Mouse (Mus musculus): ENCODE data around the gene Ahsg. TPM values are rescaled to one million over a fixed set of nuclear protein-coding genes. Genes with fewer than 3 reads are reported as not detected.

Gene Ahsg
- polyA plus RNA-seq, 1 experiment from 2014 or later = not detected

DNA sequence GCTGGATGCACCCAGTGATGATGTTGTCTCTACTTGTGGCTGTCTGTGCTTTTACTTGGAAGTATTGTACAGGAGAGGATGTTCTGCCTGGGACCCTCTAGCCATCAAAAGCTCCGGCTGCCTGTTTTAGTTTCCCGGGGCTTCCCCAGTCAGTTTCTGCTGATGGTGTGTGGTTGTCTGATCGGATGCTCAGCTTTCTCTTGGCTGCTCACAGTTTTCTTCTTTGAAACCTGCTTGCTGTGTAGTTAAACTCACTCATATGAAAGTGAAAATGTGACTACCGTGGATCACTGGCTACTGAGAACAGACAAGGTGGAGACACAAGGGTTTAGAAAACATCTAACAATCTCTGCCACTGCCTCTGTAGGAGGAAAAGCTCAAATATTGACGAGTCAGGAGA is 7.6 kb upstream of the Ahsg start:
- H3K4me3 ChIP-seq (replicated peaks; ENCODE audit: low read length) = no peak overlapping the region
- no peak for DNase-seq (ENCODE audit: low spot score)
- no peak overlapping the region for H3K27ac ChIP-seq
- H3K4me1 ChIP-seq (replicated peaks; ENCODE audit: control insufficient read depth, insufficient read depth, low read length) = no peaks in the 10 kb centered on the region
- H3K9ac ChIP-seq = no peak overlapping the region
- WGBS = 90% methylated on average over 5 of the region's 5 CpGs
- H3K4me2 ChIP-seq (replicated peaks) = no peak overlapping the region
- H3K36me3 ChIP-seq (replicated peaks; ENCODE audit: control insufficient read depth, insufficient read depth) = no peaks in the 10 kb centered on the region
- H3K9me3 ChIP-seq (ENCODE audit: control insufficient read depth, low read length) = no peaks in the 10 kb centered on the region
- no peak for ATAC-seq (ENCODE audit: low FRiP score)
- H3K27me3 ChIP-seq (ENCODE audit: control insufficient read depth, insufficient read depth, low read length) = no peaks in the 10 kb centered on the region

DNA sequence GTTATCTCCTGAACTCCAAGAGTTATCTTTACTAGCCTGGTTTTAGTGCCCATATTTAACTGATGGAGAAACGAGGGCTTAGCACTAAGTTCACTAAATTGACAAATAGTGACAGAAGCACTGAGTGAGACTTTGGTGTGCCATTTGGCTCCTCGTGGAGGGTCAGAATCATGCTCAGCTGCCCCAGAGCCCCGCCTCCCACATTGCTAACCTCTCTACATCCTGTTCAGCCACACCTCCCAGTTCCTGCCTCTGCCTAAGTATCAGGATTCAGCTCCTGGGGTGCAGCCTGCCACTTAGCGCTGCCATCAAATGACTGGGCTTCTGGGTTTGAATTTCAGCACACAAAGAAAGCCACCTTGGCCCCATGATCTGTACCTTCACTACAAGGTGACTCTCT is 5.7 kb upstream of the Ahsg start:
- H3K27me3 ChIP-seq (ENCODE audit: control insufficient read depth, insufficient read depth, low read length) = no peaks in the 10 kb centered on the region
- DNase-seq (ENCODE audit: low spot score) = no peak
- no peak overlapping the region for H3K9ac ChIP-seq
- no peak overlapping the region for H3K4me3 ChIP-seq (replicated peaks; ENCODE audit: low read length)
- no peaks in the 10 kb centered on the region for H3K4me1 ChIP-seq (replicated peaks; ENCODE audit: control insufficient read depth, insufficient read depth, low read length)
- ATAC-seq (ENCODE audit: low FRiP score) = no peak
- H3K9me3 ChIP-seq (ENCODE audit: control insufficient read depth, low read length) = no peaks in the 10 kb centered on the region
- H3K27ac ChIP-seq = no peak overlapping the region
- no peaks in the 10 kb centered on the region for H3K36me3 ChIP-seq (replicated peaks; ENCODE audit: control insufficient read depth, insufficient read depth)
- WGBS = 56% methylated on average over 4 of the region's 4 CpGs
- H3K4me2 ChIP-seq (replicated peaks) = no peak overlapping the region

DNA sequence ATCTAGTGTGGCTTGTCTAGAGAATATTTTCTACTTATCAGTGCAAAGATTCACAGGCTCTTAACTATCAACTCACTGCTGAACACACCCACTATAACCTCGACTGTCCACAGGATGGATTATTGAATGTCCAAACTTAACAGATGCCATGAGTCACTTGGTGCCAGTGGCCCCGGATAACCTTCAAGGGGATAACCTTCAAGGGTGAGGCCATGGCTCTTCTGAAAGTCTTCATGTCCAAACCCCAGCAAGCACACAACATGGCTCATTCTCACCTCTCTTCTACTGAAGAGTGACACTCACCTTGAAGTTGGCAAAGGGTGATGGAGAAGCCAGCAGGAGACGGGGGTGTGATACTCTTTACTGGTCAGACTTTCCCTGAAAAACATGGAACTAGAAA is 4.4 kb upstream of the Ahsg start:
- no peaks in the 10 kb centered on the region for H3K9me3 ChIP-seq (ENCODE audit: control insufficient read depth, low read length)

DNA sequence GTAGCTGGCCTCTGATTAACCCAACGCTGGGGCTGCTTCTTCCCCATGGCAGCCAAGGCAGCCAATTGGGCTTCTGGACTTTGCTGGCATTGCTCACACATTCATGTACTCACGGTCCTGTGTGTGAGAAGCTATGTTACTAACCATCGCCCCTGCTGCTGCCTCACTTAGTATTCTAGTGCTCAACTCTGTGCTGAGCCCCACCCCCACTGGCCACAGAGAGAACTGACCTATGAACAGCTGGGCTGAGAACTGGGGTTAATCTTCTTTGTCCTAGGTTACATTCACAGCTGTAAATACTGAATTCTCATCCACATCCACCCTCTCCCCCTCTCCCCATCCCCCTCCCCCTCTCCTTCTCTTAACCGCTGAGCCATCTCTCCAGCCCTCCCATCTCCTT is 2.2 kb upstream of the Ahsg start:
- no peak for ATAC-seq (ENCODE audit: low FRiP score)
- Histone ChIP-seq H3K9ac (no peak overlapping the region), H3K4me2 (replicated peaks) (no peak overlapping the region), H3K4me1 (replicated peaks; ENCODE audit: control insufficient read depth, insufficient read depth, low read length) (no peaks in the 10 kb centered on the region), H3K27me3 (ENCODE audit: control insufficient read depth, insufficient read depth, low read length) (no peaks in the 10 kb centered on the region), H3K27ac (no peak overlapping the region), H3K4me3 (replicated peaks; ENCODE audit: low read length) (no peak overlapping the region), H3K9me3 (ENCODE audit: control insufficient read depth, low read length) (no peaks in the 10 kb centered on the region), H3K36me3 (replicated peaks; ENCODE audit: control insufficient read depth, insufficient read depth) (no peaks in the 10 kb centered on the region)
- 46% methylated on average over 4 of the region's 4 CpGs for WGBS
- DNase-seq (ENCODE audit: low spot score) = no peak

More for the DNA sequence above, 4.4 kb upstream of the Ahsg start:
- WGBS = 84% methylated on average over 3 of the region's 3 CpGs
- H3K36me3 ChIP-seq (replicated peaks; ENCODE audit: control insufficient read depth, insufficient read depth) = no peaks in the 10 kb centered on the region
- ATAC-seq (ENCODE audit: low FRiP score) (no peak), DNase-seq (ENCODE audit: low spot score) (no peak)
- H3K4me3 ChIP-seq (replicated peaks; ENCODE audit: low read length) = no peak overlapping the region
- H3K27ac ChIP-seq = no peak overlapping the region
- no peaks in the 10 kb centered on the region for H3K4me1 ChIP-seq (replicated peaks; ENCODE audit: control insufficient read depth, insufficient read depth, low read length)
- no peaks in the 10 kb centered on the region for H3K27me3 ChIP-seq (ENCODE audit: control insufficient read depth, insufficient read depth, low read length)
- no peak overlapping the region for H3K9ac ChIP-seq
- no peak overlapping the region for H3K4me2 ChIP-seq (replicated peaks)

DNA sequence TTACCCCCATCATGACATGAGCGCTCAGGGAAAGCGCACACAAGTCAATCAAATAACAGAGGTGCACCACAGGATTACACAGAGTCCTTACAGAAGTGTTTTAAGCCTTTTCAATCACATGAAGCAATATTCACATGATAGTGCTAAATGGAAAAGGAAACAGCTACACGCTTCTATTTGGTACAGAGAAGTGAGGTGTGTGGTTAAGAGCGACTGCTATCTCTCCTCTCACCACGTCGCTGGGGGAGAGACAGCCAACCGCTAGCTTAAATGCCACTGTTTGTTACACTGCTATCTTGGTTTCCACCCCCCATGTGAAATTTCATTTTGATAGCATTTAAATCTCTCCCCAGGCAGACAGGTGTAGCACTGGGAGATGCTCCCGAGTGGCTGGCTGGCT is 1.4 kb upstream of the Ahsg start:
- Histone ChIP-seq H3K4me2 (replicated peaks) (no peak overlapping the region), H3K9me3 (ENCODE audit: control insufficient read depth, low read length) (no peaks in the 10 kb centered on the region), H3K4me3 (replicated peaks; ENCODE audit: low read length) (no peak overlapping the region), H3K36me3 (replicated peaks; ENCODE audit: control insufficient read depth, insufficient read depth) (no peaks in the 10 kb centered on the region), H3K27me3 (ENCODE audit: control insufficient read depth, insufficient read depth, low read length) (no peaks in the 10 kb centered on the region), H3K4me1 (replicated peaks; ENCODE audit: control insufficient read depth, insufficient read depth, low read length) (no peaks in the 10 kb centered on the region), H3K9ac (no peak overlapping the region), H3K27ac (no peak overlapping the region)
- DNase-seq (ENCODE audit: low spot score) (no peak), ATAC-seq (ENCODE audit: low FRiP score) (no peak)
- 94% methylated on average over 8 of the region's 8 CpGs for WGBS

DNA sequence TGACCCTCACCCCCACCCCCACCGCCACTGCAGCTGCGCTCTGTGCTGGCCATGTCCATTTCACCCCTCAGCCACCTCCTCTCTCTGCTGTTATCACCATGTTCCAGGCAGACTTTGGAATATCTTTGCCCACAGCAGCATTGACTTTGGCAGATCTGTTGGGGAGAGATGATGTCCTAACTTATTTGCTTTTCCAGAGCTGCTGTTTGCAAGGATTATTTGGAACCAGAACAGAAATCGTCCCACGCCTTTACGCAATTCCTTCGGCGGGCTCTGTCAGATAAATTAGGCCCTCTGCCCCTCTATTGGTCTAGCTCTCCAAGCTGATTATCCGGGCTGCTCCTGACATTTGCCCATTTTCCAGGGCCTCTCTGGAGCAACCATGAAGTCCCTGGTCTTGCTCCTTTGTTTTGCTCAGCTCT is 667 bp downstream of the Ahsg start:
- ATAC-seq (ENCODE audit: low FRiP score) (no peak), DNase-seq (ENCODE audit: low spot score) (no peak)
- WGBS = 95% methylated on average over 8 of the region's 8 CpGs
- H3K4me1 ChIP-seq (replicated peaks; ENCODE audit: control insufficient read depth, insufficient read depth, low read length) = no peaks in the 10 kb centered on the region
- H3K36me3 ChIP-seq (replicated peaks; ENCODE audit: control insufficient read depth, insufficient read depth) = no peaks in the 10 kb centered on the region
- H3K9me3 ChIP-seq (ENCODE audit: control insufficient read depth, low read length) = no peaks in the 10 kb centered on the region
- H3K4me2 ChIP-seq (replicated peaks) = no peak overlapping the region
- no peak overlapping the region for H3K27ac ChIP-seq
- H3K9ac ChIP-seq = no peak overlapping the region
- no peaks in the 10 kb centered on the region for H3K27me3 ChIP-seq (ENCODE audit: control insufficient read depth, insufficient read depth, low read length)
- H3K4me3 ChIP-seq (replicated peaks; ENCODE audit: low read length) = no peak overlapping the region

DNA sequence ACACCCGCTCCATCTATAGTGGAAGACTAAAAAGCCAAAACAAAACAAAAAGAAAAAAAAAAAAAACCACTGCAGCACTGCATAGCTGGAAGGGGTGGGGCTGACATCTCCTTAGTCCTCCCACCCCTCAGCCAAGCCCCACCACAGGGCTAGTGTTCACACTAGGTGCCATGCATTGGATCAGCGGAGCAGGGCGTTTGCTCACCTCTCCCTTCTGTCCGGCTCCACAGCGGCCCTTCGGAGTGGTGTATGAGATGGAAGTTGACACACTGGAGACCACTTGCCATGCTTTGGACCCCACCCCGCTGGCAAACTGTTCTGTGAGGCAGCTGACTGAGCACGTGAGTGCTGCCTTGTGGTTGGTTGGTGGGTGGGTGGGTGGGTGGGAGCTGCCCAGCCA is 3.0 kb downstream of the Ahsg start:
- WGBS = 66% methylated on average over 8 of the region's 8 CpGs

DNA sequence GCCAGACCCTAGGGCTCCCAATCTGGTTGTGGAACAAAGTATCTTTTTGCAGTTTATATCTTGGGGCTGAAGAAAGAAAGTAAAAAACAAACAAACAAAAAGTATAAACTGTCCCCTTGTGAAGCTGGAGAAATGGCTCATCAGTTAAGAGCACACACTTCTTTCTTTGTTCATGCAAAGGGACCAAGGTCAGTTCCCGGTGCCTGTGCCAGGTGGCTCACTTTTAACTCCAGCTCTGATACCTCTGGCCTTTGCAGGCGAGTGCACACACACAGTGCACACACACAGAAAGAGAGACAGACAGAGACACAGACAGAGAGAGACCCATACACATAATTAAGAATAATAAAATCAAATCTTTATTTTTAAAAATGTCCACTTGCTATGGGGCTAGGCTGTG is 5.5 kb downstream of the Ahsg start:
- 73% methylated on average over 2 of the region's 2 CpGs for WGBS
- Histone ChIP-seq H3K36me3 (replicated peaks; ENCODE audit: control insufficient read depth, insufficient read depth) (no peaks in the 10 kb centered on the region), H3K4me2 (replicated peaks) (no peak overlapping the region), H3K9ac (no peak overlapping the region), H3K4me3 (replicated peaks; ENCODE audit: low read length) (no peak overlapping the region), H3K9me3 (ENCODE audit: control insufficient read depth, low read length) (no peaks in the 10 kb centered on the region), H3K4me1 (replicated peaks; ENCODE audit: control insufficient read depth, insufficient read depth, low read length) (no peaks in the 10 kb centered on the region), H3K27me3 (ENCODE audit: control insufficient read depth, insufficient read depth, low read length) (no peaks in the 10 kb centered on the region), H3K27ac (no peak overlapping the region)
- no peak for DNase-seq (ENCODE audit: low spot score)
- ATAC-seq (ENCODE audit: low FRiP score) = no peak

More for the DNA sequence above, 3.0 kb downstream of the Ahsg start:
- Histone ChIP-seq H3K4me2 (replicated peaks) (no peak overlapping the region), H3K9me3 (ENCODE audit: control insufficient read depth, low read length) (no peaks in the 10 kb centered on the region), H3K27me3 (ENCODE audit: control insufficient read depth, insufficient read depth, low read length) (no peaks in the 10 kb centered on the region), H3K4me3 (replicated peaks; ENCODE audit: low read length) (no peak overlapping the region), H3K27ac (no peak overlapping the region), H3K36me3 (replicated peaks; ENCODE audit: control insufficient read depth, insufficient read depth) (no peaks in the 10 kb centered on the region), H3K4me1 (replicated peaks; ENCODE audit: control insufficient read depth, insufficient read depth, low read length) (no peaks in the 10 kb centered on the region), H3K9ac (no peak overlapping the region)
- ATAC-seq (ENCODE audit: low FRiP score) = no peak
- no peak for DNase-seq (ENCODE audit: low spot score)

DNA sequence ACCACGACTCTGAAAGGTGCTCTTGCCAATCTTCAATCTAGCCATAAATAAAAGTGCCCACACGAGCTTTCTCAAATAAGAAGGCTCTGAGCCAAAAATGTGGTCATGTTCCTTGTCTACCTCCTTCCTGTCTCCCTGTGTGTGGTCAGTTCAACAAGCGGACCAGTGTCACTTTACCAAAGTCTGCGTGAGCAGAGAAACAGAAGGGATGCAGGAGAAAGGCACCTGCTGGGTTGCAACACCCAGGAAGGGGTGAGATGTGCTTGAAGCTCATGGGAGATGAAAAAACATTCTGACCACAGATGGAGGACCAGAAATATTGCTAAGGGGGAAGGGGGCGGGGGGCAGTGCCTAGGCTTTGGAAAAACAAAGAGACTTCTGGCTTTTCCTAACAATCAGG is 8.3 kb downstream of the Ahsg start:
- Histone ChIP-seq H3K27me3 (ENCODE audit: control insufficient read depth, insufficient read depth, low read length) (no peaks in the 10 kb centered on the region), H3K4me2 (replicated peaks) (no peak overlapping the region), H3K4me1 (replicated peaks; ENCODE audit: control insufficient read depth, insufficient read depth, low read length) (no peaks in the 10 kb centered on the region), H3K9me3 (ENCODE audit: control insufficient read depth, low read length) (no peaks in the 10 kb centered on the region), H3K4me3 (replicated peaks; ENCODE audit: low read length) (no peak overlapping the region), H3K27ac (no peak overlapping the region), H3K9ac (no peak overlapping the region), H3K36me3 (replicated peaks; ENCODE audit: control insufficient read depth, insufficient read depth) (no peaks in the 10 kb centered on the region)
- 52% methylated on average over 5 of the region's 5 CpGs for WGBS
- ATAC-seq (ENCODE audit: low FRiP score) = no peak
- no peak for DNase-seq (ENCODE audit: low spot score)

DNA sequence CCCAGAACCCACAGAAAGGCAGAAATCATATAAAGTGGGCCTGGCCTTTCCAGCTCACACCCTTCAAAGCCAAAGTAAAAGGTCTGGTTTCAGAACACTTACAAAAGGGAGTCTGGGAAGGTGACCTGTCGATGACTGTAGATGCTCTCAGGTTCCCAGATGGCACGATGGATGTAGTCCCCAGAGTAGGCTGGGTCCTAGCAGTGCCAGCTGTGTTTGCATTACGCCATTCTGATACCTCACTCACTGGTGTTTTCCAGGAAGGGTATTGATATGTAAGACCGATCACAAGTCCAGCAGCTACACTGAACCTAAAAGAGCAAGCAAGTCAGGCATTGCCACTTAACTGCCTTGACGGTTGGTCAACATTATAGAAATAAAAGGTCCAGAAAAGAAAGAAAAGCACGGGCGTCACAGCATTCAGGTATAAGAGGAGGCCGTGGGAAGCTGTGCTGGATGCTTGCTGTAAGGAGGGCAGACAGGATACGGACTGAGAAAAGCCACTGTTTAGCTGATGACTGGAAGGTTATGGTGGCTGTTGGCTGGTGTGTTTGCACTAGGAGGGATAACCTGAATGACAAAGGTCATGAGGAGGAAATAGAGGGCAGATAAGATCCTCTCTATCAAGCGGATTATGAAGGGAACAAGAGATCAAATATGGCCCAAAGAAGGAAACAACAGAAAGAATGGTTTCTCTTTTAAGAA is 8.9 kb downstream of the Ahsg start:
- Histone ChIP-seq H3K9me3 (ENCODE audit: control insufficient read depth, low read length) (no peaks in the 10 kb centered on the region), H3K4me3 (replicated peaks; ENCODE audit: low read length) (no peak overlapping the region), H3K27ac (no peak overlapping the region), H3K36me3 (replicated peaks; ENCODE audit: control insufficient read depth, insufficient read depth) (no peaks in the 10 kb centered on the region), H3K9ac (no peak overlapping the region), H3K4me2 (replicated peaks) (no peak overlapping the region), H3K27me3 (ENCODE audit: control insufficient read depth, insufficient read depth, low read length) (no peaks in the 10 kb centered on the region), H3K4me1 (replicated peaks; ENCODE audit: control insufficient read depth, insufficient read depth, low read length) (no peaks in the 10 kb centered on the region)
- DNase-seq (ENCODE audit: low spot score) (no peak), ATAC-seq (ENCODE audit: low FRiP score) (no peak)
- WGBS = 87% methylated on average over 10 of the region's 10 CpGs
